Mouse (Mus musculus) forebrain, embryonic 15.5 days (tissue): ENCODE measurements around the gene Wdr72. TPM values are rescaled to one million over a fixed set of nuclear protein-coding genes. Genes with fewer than 3 reads are reported as not detected.

Source experiments
- ATAC-seq: fragments of 200-750 bp; cut with Nextera tagmentation; replicated peaks from 2 replicates; pipeline ENCODE4 v1.8.0; 2017; ENCODE audit warnings: mild to moderate bottlenecking, moderate TSS enrichment, moderate library complexity
- H3K27ac ChIP-seq: fragments of 300-500 bp; sonication (generic); replicated peaks from 2 replicates; pipeline ENCODE4 v1.5.1; 2015; ENCODE audit warnings: mild to moderate bottlenecking, inconsistent platforms
- H3K27me3 ChIP-seq: fragments of 300-500 bp; sonication (generic); 2 replicates; pipeline ENCODE4 v1.6.1; 2015; ENCODE audit warnings: inconsistent platforms
- H3K36me3 ChIP-seq: fragments of 300-500 bp; sonication (generic); 2 replicates; pipeline ENCODE4 v1.6.1; 2015; ENCODE audit warnings: mild to moderate bottlenecking, inconsistent platforms
- H3K4me1 ChIP-seq: fragments of 300-500 bp; sonication (generic); 2 replicates; pipeline ENCODE4 v1.6.1; 2015; ENCODE audit warnings: inconsistent platforms
- H3K4me2 ChIP-seq: fragments of 300-500 bp; sonication (generic); replicated peaks from 2 replicates; pipeline ENCODE4 v1.6.1; 2015; ENCODE audit warnings: mild to moderate bottlenecking, inconsistent platforms
- H3K4me3 ChIP-seq: fragments of 300-500 bp; sonication (generic); 2 replicates; pipeline ENCODE4 v1.5.1; 2015; ENCODE audit warnings: mild to moderate bottlenecking, inconsistent platforms
- H3K9ac ChIP-seq: fragments of 300-500 bp; sonication (generic); replicated peaks from 2 replicates; pipeline ENCODE4 v1.6.1; 2015; ENCODE audit warnings: mild to moderate bottlenecking, inconsistent platforms
- H3K9me3 ChIP-seq: fragments of 300-500 bp; sonication (generic); 2 replicates; pipeline ENCODE4 v1.6.1; 2016; ENCODE audit warnings: inconsistent platforms
- WGBS: fragments of 180-500 bp; shearing (Covaris S2); methylation state at CpG from one replicate; pipeline ENCODE4 v1.1.7; 2015; ENCODE audit warnings: mixed read lengths; 5-methylcytosine and 5-hydroxymethylcytosine counted together
- polyA plus RNA-seq: library from polyadenylated mRNA; unstranded; fragments of >200 nt; fragmentation: Nextera tagmentation; extraction: Ambion mirVana; gene quantifications from 2 replicates; pipeline ENCODE4 v1.2.1, GENCODE M21; 2015

The Wdr72 gene
- polyA plus RNA-seq, 1 experiment from 2014 or later = 0.11 TPM

- no peaks in the 10 kb centered on the region for H3K4me1 ChIP-seq
- no peaks in the 10 kb centered on the region for H3K36me3 ChIP-seq
- no peak for ATAC-seq
- H3K9ac ChIP-seq = no peak overlapping the region
- WGBS = 50% methylated on average over 2 of the region's 2 CpGs
- H3K9me3 ChIP-seq = no peaks in the 10 kb centered on the region
- H3K4me2 ChIP-seq = no peak overlapping the region
- H3K27me3 ChIP-seq = 0 out of 2 replicates have a peak, but pooled peaks cover 3% of the 10 kb centered on the region
- no peak overlapping the region for H3K27ac ChIP-seq
- no peak overlapping the region for H3K4me3 ChIP-seq
These were observed 32.5 kb downstream of the Wdr72 start for GRCm38 (mm10) chr9:74142705-74143104.

GRCm38 (mm10) chr9:74145203-74145602 lies 35.0 kb downstream of the Wdr72 start:
- no peak for ATAC-seq
- Histone ChIP-seq H3K4me2 (no peak overlapping the region), H3K9me3 (no peaks in the 10 kb centered on the region), H3K4me3 (no peak overlapping the region), H3K27ac (no peak overlapping the region), H3K4me1 (no peaks in the 10 kb centered on the region), H3K9ac (no peak overlapping the region), H3K27me3 (0 out of 2 replicates have a peak, but pooled peaks cover 3% of the 10 kb centered on the region), H3K36me3 (no peaks in the 10 kb centered on the region)
- 92% methylated on average over 4 of the region's 4 CpGs for WGBS

GRCm38 (mm10) chr9:74148306-74148705 lies 38.1 kb downstream of the Wdr72 start:
- Histone ChIP-seq H3K4me3 (no peak overlapping the region), H3K9me3 (no peaks in the 10 kb centered on the region), H3K4me2 (no peak overlapping the region), H3K27me3 (0 out of 2 replicates have a peak, but pooled peaks cover 3% of the 10 kb centered on the region), H3K4me1 (no peaks in the 10 kb centered on the region), H3K27ac (no peak overlapping the region), H3K9ac (no peak overlapping the region), H3K36me3 (no peaks in the 10 kb centered on the region)
- WGBS = 12% methylated on average over 8 of the region's 8 CpGs
- no peak for ATAC-seq

GRCm38 (mm10) chr9:74160361-74160933 lies 50.3 kb downstream of the Wdr72 start:
- Histone ChIP-seq H3K27ac (no peak overlapping the region), H3K9ac (no peak overlapping the region), H3K36me3 (no peaks in the 10 kb centered on the region), H3K4me3 (no peak overlapping the region), H3K4me1 (no peaks in the 10 kb centered on the region), H3K27me3 (no peaks in the 10 kb centered on the region), H3K9me3 (no peaks in the 10 kb centered on the region), H3K4me2 (no peak overlapping the region)
- ATAC-seq = no peak
- 53% methylated on average over 11 of the region's 11 CpGs for WGBS

GRCm38 (mm10) chr9:74165697-74166096 lies 55.5 kb downstream of the Wdr72 start:
- no peaks in the 10 kb centered on the region for H3K4me1 ChIP-seq
- ATAC-seq = no peak
- no peak overlapping the region for H3K4me2 ChIP-seq
- H3K9ac ChIP-seq = no peak overlapping the region
- H3K27ac ChIP-seq = no peak overlapping the region
- no peaks in the 10 kb centered on the region for H3K27me3 ChIP-seq
- no peaks in the 10 kb centered on the region for H3K9me3 ChIP-seq
- H3K4me3 ChIP-seq = no peak overlapping the region
- H3K36me3 ChIP-seq = no peaks in the 10 kb centered on the region
- 90% methylated on average over 2 of the region's 2 CpGs for WGBS

- H3K4me3 ChIP-seq = no peak overlapping the region
- H3K9ac ChIP-seq = no peak overlapping the region
- H3K9me3 ChIP-seq = no peaks in the 10 kb centered on the region
- no peaks in the 10 kb centered on the region for H3K36me3 ChIP-seq
- H3K27me3 ChIP-seq = no peaks in the 10 kb centered on the region
- WGBS = 50% methylated on average over 6 of the region's 6 CpGs
- no peak for ATAC-seq
- H3K27ac ChIP-seq = no peak overlapping the region
- no peaks in the 10 kb centered on the region for H3K4me1 ChIP-seq
- no peak overlapping the region for H3K4me2 ChIP-seq
These were observed 59.7 kb downstream of the Wdr72 start for GRCm38 (mm10) chr9:74169904-74170303.

GRCm38 (mm10) chr9:74186748-74187400 lies 76.7 kb downstream of the Wdr72 start:
- 2% methylated on average over 16 of the region's 16 CpGs for WGBS
- ATAC-seq = peak; percentile 91
- no peak overlapping the region for H3K27ac ChIP-seq

GRCm38 (mm10) chr9:74187401-74188029 lies 77.4 kb downstream of the Wdr72 start:
- no peak overlapping the region for H3K27ac ChIP-seq
- H3K9ac ChIP-seq = no peak overlapping the region
- H3K4me2 ChIP-seq = peak overlapping the region; percentile 38
- H3K27me3 ChIP-seq = peaks cover 30% of the 10 kb centered on the region; the same call in 1 of the 2 replicates
- peaks cover 11% of the 10 kb centered on the region for H3K4me1 ChIP-seq
- no peaks in the 10 kb centered on the region for H3K9me3 ChIP-seq
- 21% methylated on average over 8 of the region's 8 CpGs for whole genome bisulfite sequencing
- H3K4me3 ChIP-seq = peak overlapping the region; percentile 8; the same call in 1 of the 2 replicates
- H3K36me3 ChIP-seq = no peaks in the 10 kb centered on the region
- ATAC-seq = 0 out of 2 replicates have a peak, but pooled peaks have one; percentile 30

More at GRCm38 (mm10) chr9:74186748-74187400, 76.7 kb downstream of the Wdr72 start:
- Histone ChIP-seq H3K36me3 (no peaks in the 10 kb centered on the region), H3K9me3 (no peaks in the 10 kb centered on the region), H3K4me2 (peak overlapping the region; percentile 38), H3K9ac (0 out of 2 replicates have a peak overlapping the region, but pooled peaks have one; percentile 16), H3K4me1 (peaks cover 11% of the 10 kb centered on the region), H3K27me3 (peaks cover 30% of the 10 kb centered on the region; the same call in 1 of the 2 replicates), H3K4me3 (peak overlapping the region; percentile 8)

- no peaks in the 10 kb centered on the region for H3K4me1 ChIP-seq
- no peaks in the 10 kb centered on the region for H3K36me3 ChIP-seq
- H3K9ac ChIP-seq = no peak overlapping the region
- no peak overlapping the region for H3K4me2 ChIP-seq
- no peak overlapping the region for H3K27ac ChIP-seq
- peaks cover 8% of the 10 kb centered on the region; the same call in 1 of the 2 replicates for H3K27me3 ChIP-seq
- WGBS = 32% methylated on average over 2 of the region's 2 CpGs
- peak; percentile 57; the same call in 1 of the 2 replicates for ATAC-seq
- no peak overlapping the region for H3K4me3 ChIP-seq
- H3K9me3 ChIP-seq = no peaks in the 10 kb centered on the region
These were observed 84.7 kb downstream of the Wdr72 start for GRCm38 (mm10) chr9:74194898-74195297.

GRCm38 (mm10) chr9:74228272-74228671 lies 118.1 kb downstream of the Wdr72 start:
- H3K4me2 ChIP-seq = no peak overlapping the region
- H3K27ac ChIP-seq = no peak overlapping the region
- H3K9me3 ChIP-seq = no peaks in the 10 kb centered on the region
- H3K36me3 ChIP-seq = no peaks in the 10 kb centered on the region
- no peak overlapping the region for H3K4me3 ChIP-seq
- 53% methylated on average over 6 of the region's 6 CpGs for whole genome bisulfite sequencing
- peaks cover 10% of the 10 kb centered on the region for H3K4me1 ChIP-seq
- peak; percentile 68 for ATAC-seq
- H3K27me3 ChIP-seq = no peaks in the 10 kb centered on the region
- H3K9ac ChIP-seq = no peak overlapping the region

GRCm38 (mm10) chr9:74241292-74241691 lies 131.1 kb downstream of the Wdr72 start:
- WGBS = 40% methylated on average over 5 of the region's 5 CpGs
- Histone ChIP-seq H3K4me3 (no peak overlapping the region), H3K4me1 (0 out of 2 replicates have a peak, but pooled peaks cover 2% of the 10 kb centered on the region), H3K4me2 (no peak overlapping the region), H3K9me3 (no peaks in the 10 kb centered on the region), H3K27ac (no peak overlapping the region), H3K27me3 (no peaks in the 10 kb centered on the region), H3K9ac (no peak overlapping the region), H3K36me3 (no peaks in the 10 kb centered on the region)
- no peak for ATAC-seq

GRCm38 (mm10) chr9:74248084-74248483 lies 137.9 kb downstream of the Wdr72 start:
- Histone ChIP-seq H3K4me2 (no peak overlapping the region), H3K4me1 (0 out of 2 replicates have a peak, but pooled peaks cover 2% of the 10 kb centered on the region), H3K9me3 (no peaks in the 10 kb centered on the region), H3K4me3 (no peak overlapping the region), H3K9ac (no peak overlapping the region), H3K27me3 (no peaks in the 10 kb centered on the region), H3K36me3 (no peaks in the 10 kb centered on the region), H3K27ac (no peak overlapping the region)
- 75% methylated on average over 4 of the region's 4 CpGs for WGBS
- no peak for ATAC-seq
